Mouse (Mus musculus): ENCODE measurements around the gene Fam53b. TPM values are rescaled to one million over a fixed set of nuclear protein-coding genes. Genes with fewer than 3 reads are reported as not detected.

Fam53b gene
- polyA plus RNA-seq, 1 experiment from 2014 or later: 16.6 TPM

- Histone ChIP-seq H3K36me3 (replicated peaks; ENCODE audit: control insufficient read depth, insufficient read depth) (no peaks in the 10 kb centered on the region), H3K9me3 (ENCODE audit: control insufficient read depth, low read length) (no peaks in the 10 kb centered on the region), H3K4me1 (replicated peaks; ENCODE audit: control insufficient read depth, insufficient read depth, low read length) (no peaks in the 10 kb centered on the region), H3K4me2 (replicated peaks) (no peak overlapping the region), H3K27ac (no peak overlapping the region), H3K9ac (no peak overlapping the region), H3K27me3 (ENCODE audit: control insufficient read depth, insufficient read depth, low read length) (no peaks in the 10 kb centered on the region), H3K4me3 (replicated peaks; ENCODE audit: low read length) (no peak overlapping the region)
- no peak for DNase-seq (ENCODE audit: low spot score)
- WGBS: 87% methylated on average over 6 of the region's 6 CpGs
- ATAC-seq (ENCODE audit: low FRiP score): no peak
These were observed 134.1 kb downstream of the Fam53b start for GRCm38 (mm10) chr7:132679549-132679948.

- WGBS: 60% methylated on average over 4 of the region's 4 CpGs
- Histone ChIP-seq H3K27ac (no peak overlapping the region), H3K4me1 (replicated peaks; ENCODE audit: control insufficient read depth, insufficient read depth, low read length) (no peaks in the 10 kb centered on the region), H3K27me3 (ENCODE audit: control insufficient read depth, insufficient read depth, low read length) (no peaks in the 10 kb centered on the region), H3K36me3 (replicated peaks; ENCODE audit: control insufficient read depth, insufficient read depth) (no peaks in the 10 kb centered on the region), H3K4me2 (replicated peaks) (no peak overlapping the region), H3K4me3 (replicated peaks; ENCODE audit: low read length) (no peak overlapping the region), H3K9me3 (ENCODE audit: control insufficient read depth, low read length) (no peaks in the 10 kb centered on the region), H3K9ac (no peak overlapping the region)
- ATAC-seq (ENCODE audit: low FRiP score) (no peak), DNase-seq (ENCODE audit: low spot score) (no peak)
These were observed 134.6 kb downstream of the Fam53b start for GRCm38 (mm10) chr7:132679117-132679516.

GRCm38 (mm10) chr7:132675922-132676321 lies 137.8 kb downstream of the Fam53b start:
- no peaks in the 10 kb centered on the region for H3K9me3 ChIP-seq (ENCODE audit: control insufficient read depth, low read length)
- H3K36me3 ChIP-seq (replicated peaks; ENCODE audit: control insufficient read depth, insufficient read depth): no peaks in the 10 kb centered on the region
- DNase-seq (ENCODE audit: low spot score) (no peak), ATAC-seq (ENCODE audit: low FRiP score) (no peak)
- no peak overlapping the region for H3K4me3 ChIP-seq (replicated peaks; ENCODE audit: low read length)
- 91% methylated on average over 2 of the region's 2 CpGs for WGBS
- no peak overlapping the region for H3K9ac ChIP-seq
- no peaks in the 10 kb centered on the region for H3K4me1 ChIP-seq (replicated peaks; ENCODE audit: control insufficient read depth, insufficient read depth, low read length)
- no peaks in the 10 kb centered on the region for H3K27me3 ChIP-seq (ENCODE audit: control insufficient read depth, insufficient read depth, low read length)
- no peak overlapping the region for H3K4me2 ChIP-seq (replicated peaks)
- H3K27ac ChIP-seq: no peak overlapping the region

GRCm38 (mm10) chr7:132673931-132674755 lies 139.5 kb downstream of the Fam53b start:
- Histone ChIP-seq H3K4me3 (replicated peaks; ENCODE audit: low read length) (no peak overlapping the region), H3K36me3 (replicated peaks; ENCODE audit: control insufficient read depth, insufficient read depth) (no peaks in the 10 kb centered on the region), H3K4me1 (replicated peaks; ENCODE audit: control insufficient read depth, insufficient read depth, low read length) (no peaks in the 10 kb centered on the region), H3K27me3 (ENCODE audit: control insufficient read depth, insufficient read depth, low read length) (no peaks in the 10 kb centered on the region), H3K4me2 (replicated peaks) (no peak overlapping the region), H3K9me3 (ENCODE audit: control insufficient read depth, low read length) (no peaks in the 10 kb centered on the region), H3K27ac (no peak overlapping the region), H3K9ac (no peak overlapping the region)
- ATAC-seq (ENCODE audit: low FRiP score): no peak
- WGBS: 58% methylated on average over 17 of the region's 17 CpGs
- peak; percentile 25 for DNase-seq (ENCODE audit: low spot score)

- H3K9ac ChIP-seq: no peak overlapping the region
- WGBS: 75% methylated on average over 7 of the region's 7 CpGs
These were observed 141.2 kb downstream of the Fam53b start for GRCm38 (mm10) chr7:132672481-132672959.

GRCm38 (mm10) chr7:132670863-132671165 lies 142.9 kb downstream of the Fam53b start:
- H3K9ac ChIP-seq: no peak overlapping the region
- no peaks in the 10 kb centered on the region for H3K9me3 ChIP-seq (ENCODE audit: control insufficient read depth, low read length)
- WGBS: 98% methylated on average over 3 of the region's 3 CpGs
- no peaks in the 10 kb centered on the region for H3K4me1 ChIP-seq (replicated peaks; ENCODE audit: control insufficient read depth, insufficient read depth, low read length)
- no peak overlapping the region for H3K27ac ChIP-seq
- H3K4me3 ChIP-seq (replicated peaks; ENCODE audit: low read length): no peak overlapping the region
- ATAC-seq (ENCODE audit: low FRiP score) (no peak), DNase-seq (ENCODE audit: low spot score) (no peak)
- H3K36me3 ChIP-seq (replicated peaks; ENCODE audit: control insufficient read depth, insufficient read depth): no peaks in the 10 kb centered on the region
- H3K27me3 ChIP-seq (ENCODE audit: control insufficient read depth, insufficient read depth, low read length): no peaks in the 10 kb centered on the region
- H3K4me2 ChIP-seq (replicated peaks): no peak overlapping the region

More at GRCm38 (mm10) chr7:132672481-132672959, 141.2 kb downstream of the Fam53b start:
- H3K4me1 ChIP-seq (replicated peaks; ENCODE audit: control insufficient read depth, insufficient read depth, low read length): no peaks in the 10 kb centered on the region
- DNase-seq (ENCODE audit: low spot score) (no peak), ATAC-seq (ENCODE audit: low FRiP score) (no peak)
- no peak overlapping the region for H3K27ac ChIP-seq
- no peaks in the 10 kb centered on the region for H3K27me3 ChIP-seq (ENCODE audit: control insufficient read depth, insufficient read depth, low read length)
- H3K4me3 ChIP-seq (replicated peaks; ENCODE audit: low read length): no peak overlapping the region
- H3K36me3 ChIP-seq (replicated peaks; ENCODE audit: control insufficient read depth, insufficient read depth): no peaks in the 10 kb centered on the region
- no peaks in the 10 kb centered on the region for H3K9me3 ChIP-seq (ENCODE audit: control insufficient read depth, low read length)
- H3K4me2 ChIP-seq (replicated peaks): no peak overlapping the region

- 85% methylated on average over 20 of the region's 20 CpGs for WGBS
- H3K9ac ChIP-seq: no peak overlapping the region
- no peak overlapping the region for H3K4me2 ChIP-seq (replicated peaks)
- H3K36me3 ChIP-seq (replicated peaks; ENCODE audit: control insufficient read depth, insufficient read depth): no peaks in the 10 kb centered on the region
- H3K9me3 ChIP-seq (ENCODE audit: control insufficient read depth, low read length): no peaks in the 10 kb centered on the region
- H3K27me3 ChIP-seq (ENCODE audit: control insufficient read depth, insufficient read depth, low read length): no peaks in the 10 kb centered on the region
- no peaks in the 10 kb centered on the region for H3K4me1 ChIP-seq (replicated peaks; ENCODE audit: control insufficient read depth, insufficient read depth, low read length)
- H3K4me3 ChIP-seq (replicated peaks; ENCODE audit: low read length): no peak overlapping the region
- DNase-seq (ENCODE audit: low spot score): no peak
- H3K27ac ChIP-seq: no peak overlapping the region
- no peak for ATAC-seq (ENCODE audit: low FRiP score)
These were observed 143.5 kb downstream of the Fam53b start for GRCm38 (mm10) chr7:132669999-132670862.

- H3K9ac ChIP-seq: no peak overlapping the region
- H3K27ac ChIP-seq: no peak overlapping the region
- H3K36me3 ChIP-seq (replicated peaks; ENCODE audit: control insufficient read depth, insufficient read depth): no peaks in the 10 kb centered on the region
- no peaks in the 10 kb centered on the region for H3K27me3 ChIP-seq (ENCODE audit: control insufficient read depth, insufficient read depth, low read length)
- DNase-seq (ENCODE audit: low spot score): no peak
- no peaks in the 10 kb centered on the region for H3K9me3 ChIP-seq (ENCODE audit: control insufficient read depth, low read length)
- no peaks in the 10 kb centered on the region for H3K4me1 ChIP-seq (replicated peaks; ENCODE audit: control insufficient read depth, insufficient read depth, low read length)
- no peak overlapping the region for H3K4me3 ChIP-seq (replicated peaks; ENCODE audit: low read length)
- 61% methylated on average over 2 of the region's 2 CpGs for WGBS
- no peak overlapping the region for H3K4me2 ChIP-seq (replicated peaks)
- no peak for ATAC-seq (ENCODE audit: low FRiP score)
These were observed 145.1 kb downstream of the Fam53b start for GRCm38 (mm10) chr7:132668604-132669003.

GRCm38 (mm10) chr7:132666516-132666915 lies 147.2 kb downstream of the Fam53b start:
- ATAC-seq (ENCODE audit: low FRiP score) (no peak), DNase-seq (ENCODE audit: low spot score) (no peak)
- WGBS: 78% methylated on average over 4 of the region's 4 CpGs
- H3K4me2 ChIP-seq (replicated peaks): no peak overlapping the region
- H3K27ac ChIP-seq: no peak overlapping the region
- H3K4me3 ChIP-seq (replicated peaks; ENCODE audit: low read length): no peak overlapping the region
- H3K4me1 ChIP-seq (replicated peaks; ENCODE audit: control insufficient read depth, insufficient read depth, low read length): no peaks in the 10 kb centered on the region
- no peaks in the 10 kb centered on the region for H3K36me3 ChIP-seq (replicated peaks; ENCODE audit: control insufficient read depth, insufficient read depth)
- no peaks in the 10 kb centered on the region for H3K27me3 ChIP-seq (ENCODE audit: control insufficient read depth, insufficient read depth, low read length)
- no peaks in the 10 kb centered on the region for H3K9me3 ChIP-seq (ENCODE audit: control insufficient read depth, low read length)
- H3K9ac ChIP-seq: no peak overlapping the region
